Mouse (Mus musculus) CH12.LX (cell line): ENCODE results near the gene Creg2. TPM values are rescaled to one million over a fixed set of nuclear protein-coding genes. Genes with fewer than 3 reads are reported as not detected.

Source experiments
- DNase-seq: peaks from one replicate; pipeline ENCODE4 v3.0.0-alpha.2; 2013; ENCODE audit errors: extremely low read depth
- H3K27ac ChIP-seq: 2 replicates; pipeline ENCODE4 v1.5.1; 2012; ENCODE audit warnings: low read depth, mild to moderate bottlenecking, control low read depth, moderate library complexity; ENCODE audit not compliant: insufficient read depth
- H3K27me3 ChIP-seq: replicated peaks from 2 replicates; pipeline ENCODE3; 2012; ENCODE audit warnings: inconsistent platforms
- H3K36me3 ChIP-seq, 2 experiments: replicated peaks in 1 of 2; 2 replicates each; pipeline versions ENCODE3 to v1.6.1; 2012; ENCODE audit warnings: inconsistent platforms in 1 of 2, low read length in 1 of 2, mild to moderate bottlenecking in 1 of 2, mixed read lengths in 1 of 2, moderate library complexity in 1 of 2; ENCODE audit not compliant: control insufficient read depth in 1 of 2, insufficient read depth in 1 of 2
- H3K4me1 ChIP-seq, 2 experiments: 2 replicates each; pipeline ENCODE4 v1.6.1; 2012; ENCODE audit warnings: inconsistent platforms in 1 of 2, moderate library complexity in 1 of 2; ENCODE audit not compliant: insufficient read depth in 2 of 2, control insufficient read depth in 1 of 2
- H3K4me2 ChIP-seq: 2 replicates; pipeline ENCODE4 v1.6.1; 2012; ENCODE audit warnings: low read depth, mild to moderate bottlenecking, control low read depth; ENCODE audit not compliant: poor library complexity, insufficient read depth, severe bottlenecking
- H3K4me3 ChIP-seq, 3 experiments: fragments of 150-350 bp in 1 of 3; sonication (generic) in 1 of 3; replicated peaks in 1 of 3; 2 replicates each; pipeline versions ENCODE3 to v1.5.1; 2011 to 2012; ENCODE audit warnings: low read depth in 2 of 3, low read length in 2 of 3, mild to moderate bottlenecking in 2 of 3, moderate library complexity in 2 of 3, control low read depth in 1 of 3, improper control_type of control experiment in 1 of 3, inconsistent platforms in 1 of 3, mixed read lengths in 1 of 3; ENCODE audit not compliant: poor library complexity in 1 of 3
- H3K79me2 ChIP-seq: replicated peaks from 2 replicates; pipeline ENCODE4 v1.6.1; 2012; ENCODE audit warnings: mild to moderate bottlenecking, moderate library complexity; ENCODE audit not compliant: control insufficient read depth, poor library complexity, insufficient read depth, severe bottlenecking; ENCODE audit errors: extremely low read depth
- H3K9ac ChIP-seq: 2 replicates; pipeline ENCODE4 v1.6.1; 2012; ENCODE audit warnings: low read depth, mild to moderate bottlenecking, control low read depth, moderate library complexity; ENCODE audit not compliant: insufficient read depth
- H3K9me3 ChIP-seq: replicated peaks from 2 replicates; pipeline ENCODE3; 2012; ENCODE audit warnings: low read length, inconsistent platforms, mixed read lengths
- CHD2 ChIP-seq: IDR thresholded peaks from 2 replicates; pipeline ENCODE4 v1.6.1; 2011; ENCODE audit warnings: low read length, improper control_type of control experiment
- EP300 ChIP-seq: IDR thresholded peaks from 2 replicates; pipeline ENCODE4 v1.6.1; 2011; ENCODE audit warnings: low read length, improper control_type of control experiment
- ETS1 ChIP-seq: conservative IDR thresholded peaks from 2 replicates; pipeline ENCODE4 v1.6.1; 2012; ENCODE audit warnings: low read depth, mild to moderate bottlenecking, inconsistent platforms, low read length, improper control_type of control experiment, moderate library complexity
- IRF4 ChIP-seq: IDR thresholded peaks from 2 replicates; pipeline ENCODE4 v1.6.1; 2014; ENCODE audit warnings: low read depth, mild to moderate bottlenecking, inconsistent platforms, low read length, improper control_type of control experiment
- JUN ChIP-seq: IDR thresholded peaks from 2 replicates; pipeline ENCODE4 v1.6.1; 2011; ENCODE audit warnings: low read depth, mild to moderate bottlenecking, low read length, improper control_type of control experiment, moderate library complexity; ENCODE audit not compliant: insufficient read depth
- KAT2A ChIP-seq: IDR thresholded peaks from 2 replicates; pipeline ENCODE4 v1.6.1; 2012; ENCODE audit warnings: low read length, improper control_type of control experiment, inconsistent platforms; ENCODE audit not compliant: insufficient replicate concordance
- MAX ChIP-seq: IDR thresholded peaks from 2 replicates; pipeline ENCODE4 v1.6.1; 2011; ENCODE audit warnings: low read length, improper control_type of control experiment
- MAZ ChIP-seq: IDR thresholded peaks from 2 replicates; pipeline ENCODE4 v1.6.1; 2012; ENCODE audit warnings: low read depth, mild to moderate bottlenecking, inconsistent platforms, low read length, improper control_type of control experiment, moderate library complexity
- MEF2A ChIP-seq: IDR thresholded peaks from 2 replicates; pipeline ENCODE4 v1.6.1; 2014; ENCODE audit warnings: low read depth, mild to moderate bottlenecking, inconsistent platforms, low read length, improper control_type of control experiment, borderline replicate concordance
- MXI1 ChIP-seq: IDR thresholded peaks from 2 replicates; pipeline ENCODE4 v1.6.1; 2011; ENCODE audit warnings: mild to moderate bottlenecking, low read depth, low read length, improper control_type of control experiment
- MYC ChIP-seq: IDR thresholded peaks from 2 replicates; pipeline ENCODE4 v1.6.1; 2011; ENCODE audit warnings: low read depth, mild to moderate bottlenecking, improper control_type of control experiment, low read length
- NELFE ChIP-seq: IDR thresholded peaks from 2 replicates; pipeline ENCODE4 v1.6.1; 2011; ENCODE audit warnings: low read depth, low read length, improper control_type of control experiment
- NRF1 ChIP-seq: IDR thresholded peaks from 2 replicates; pipeline ENCODE4 v1.6.1; 2014; ENCODE audit warnings: low read depth, mild to moderate bottlenecking, inconsistent platforms, low read length, improper control_type of control experiment, moderate library complexity
- PAX5 ChIP-seq: IDR thresholded peaks from 2 replicates; pipeline ENCODE4 v1.6.1; 2012; ENCODE audit warnings: low read length, inconsistent platforms, mixed read lengths
- RCOR1 ChIP-seq: conservative IDR thresholded peaks from 2 replicates; pipeline ENCODE4 v1.6.1; 2012; ENCODE audit warnings: low read depth, mild to moderate bottlenecking, inconsistent platforms, low read length, improper control_type of control experiment
- SMC3 ChIP-seq: IDR thresholded peaks from 2 replicates; pipeline ENCODE4 v1.6.1; 2011; ENCODE audit warnings: low read depth, low read length, improper control_type of control experiment
- TBP ChIP-seq: conservative IDR thresholded peaks from 2 replicates; pipeline ENCODE4 v1.6.1; 2011; ENCODE audit warnings: low read depth, low read length, improper control_type of control experiment
- TCF12 ChIP-seq: IDR thresholded peaks from 2 replicates; pipeline ENCODE4 v1.6.1; 2014; ENCODE audit warnings: low read depth, mild to moderate bottlenecking, inconsistent platforms, low read length, improper control_type of control experiment
- USF2 ChIP-seq: conservative IDR thresholded peaks from 2 replicates; pipeline ENCODE4 v1.6.1; 2011; ENCODE audit warnings: low read depth, low read length, improper control_type of control experiment
- ZC3H11A ChIP-seq: IDR thresholded peaks from 2 replicates; pipeline ENCODE4 v1.6.1; 2012; ENCODE audit warnings: low read depth, mild to moderate bottlenecking, inconsistent platforms, low read length, improper control_type of control experiment
- ZKSCAN1 ChIP-seq: IDR thresholded peaks from 2 replicates; pipeline ENCODE4 v1.6.1; 2012; ENCODE audit warnings: low read depth, inconsistent platforms, low read length, improper control_type of control experiment, borderline replicate concordance
- dilution Hi-C: fragments of 300-500 bp; cut with MboI; formaldehyde crosslinking; loops from 2 replicates; pipeline ENCODE4 v1.14.3; 2020; ENCODE audit warnings: low sequenced_read_pairs; ENCODE audit not compliant: extremely low pct_unique_long_range_greater_than_20kb, extremely low pct_ligation_motif_present
- in situ Hi-C: fragments of 300-500 bp; cut with MboI; formaldehyde crosslinking; loops from 3 replicates; pipeline ENCODE4 v1.14.3; 2019; ENCODE audit warnings: low sequenced_read_pairs, low pct_ligation_motif_present, low pct_unique_long_range_greater_than_20kb, mixed read lengths
- polyA plus RNA-seq: library from polyadenylated mRNA; unstranded; fragments of >175 nt; gene quantifications from 2 replicates; pipeline ENCODE4 v1.2.1, GENCODE M21; 2012; ENCODE audit warnings: low read depth; ENCODE audit not compliant: insufficient read length
- total RNA-seq, 2 experiments: library from RNA; depleted of rRNA; stranded (reverse); fragments of 300-350 nt in 1 of 2; fragments of >200 nt in 1 of 2; gene quantifications; 2 replicates each; pipeline ENCODE4 v1.2.3; 2012 to 2014

Creg2 gene
- total and polyA plus RNA-seq, 3 experiments = not detected

GRCm38 (mm10) chr1:39583173-39583572 lies 68.1 kb downstream of the Creg2 start:
- Histone ChIP-seq H3K4me2 (no peak overlapping the region), H3K36me3 (no peaks in the 10 kb centered on the region), H3K4me3 (no peak overlapping the region), H3K4me1 (peaks cover 0 to 10% of the 10 kb centered on the region in 2 experiments; a peak in 2 of 4 replicates), H3K27ac (no peak overlapping the region), H3K9me3 (no peaks in the 10 kb centered on the region), H3K9ac (no peak overlapping the region), H3K27me3 (peaks cover 8% of the 10 kb centered on the region), H3K79me2 (no peaks in the 10 kb centered on the region)
- in situ Hi-C loops (no loop called here), dilution Hi-C loops (no loop called here)
- no peak for TF ChIP-seq MXI1
- TF ChIP-seq KAT2A = no peak
- TF ChIP-seq TBP = no peak
- no peak for TF ChIP-seq ETS1
- no peak for TF ChIP-seq NRF1
- no peak for TF ChIP-seq JUN
- no peak for TF ChIP-seq TCF12
- TF ChIP-seq EP300 = no peak
- TF ChIP-seq SMC3 = no peak
- no peak for TF ChIP-seq RCOR1
- no peak for TF ChIP-seq NELFE
- TF ChIP-seq IRF4 = no peak
- TF ChIP-seq MAX = no peak
- TF ChIP-seq MYC = no peak
- no peak for TF ChIP-seq CHD2
- no peak for TF ChIP-seq ZKSCAN1
- DNase-seq = no peak

- H3K4me3 ChIP-seq = no peak overlapping the region
- in situ Hi-C loops = no loop called here
- dilution Hi-C loops = no loop called here
- peaks cover 8% of the 10 kb centered on the region for H3K27me3 ChIP-seq
- no peak overlapping the region for H3K4me2 ChIP-seq
- peaks cover 0 to 15% of the 10 kb centered on the region in 2 experiments; a peak in 2 of 4 replicates for H3K4me1 ChIP-seq
- H3K27ac ChIP-seq = no peak overlapping the region
- H3K79me2 ChIP-seq = no peaks in the 10 kb centered on the region; the same call in 1 of the 2 replicates
- DNase-seq = no peak
- no peaks in the 10 kb centered on the region for H3K36me3 ChIP-seq
- TF ChIP-seq PAX5 (no peak), ZC3H11A (no peak), MEF2A (no peak), MAZ (no peak), USF2 (no peak), MXI1 (no peak)
- H3K9me3 ChIP-seq = no peaks in the 10 kb centered on the region
- no peak overlapping the region for H3K9ac ChIP-seq
Measured at GRCm38 (mm10) chr1:39581215-39581614, 70.1 kb downstream of the Creg2 start.
